Mouse (Mus musculus): ENCODE data around the gene Lrrc73.

DNA sequence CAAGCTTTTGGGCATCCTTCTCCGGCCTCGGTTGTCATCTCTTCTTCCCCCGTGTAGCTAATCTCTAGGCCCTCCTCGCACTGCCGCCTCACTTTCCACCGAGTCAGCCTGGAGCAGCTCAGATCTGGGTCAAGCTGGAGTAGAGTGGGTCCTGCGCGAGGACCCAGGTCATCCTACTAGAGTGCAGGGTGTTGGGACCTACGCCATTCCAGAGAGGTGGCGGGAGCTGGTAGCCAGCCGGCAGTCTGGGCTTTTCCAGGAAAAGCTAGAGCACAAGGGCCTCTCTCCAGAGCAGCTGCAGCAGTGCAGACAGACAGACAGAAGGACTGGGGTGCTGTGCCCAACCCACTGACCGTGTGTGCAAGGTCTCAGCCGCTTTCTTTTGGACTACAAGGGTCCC is 11.1 kb upstream of the Lrrc73 start:
- TF ChIP-seq CTCF (IDR thresholded peaks at IDR 0.05; ENCODE audit: control insufficient read depth, insufficient read depth, insufficient replicate concordance, low read depth, low read length) (no peak), POLR2A (IDR thresholded peaks at IDR 0.05; ENCODE audit: control insufficient read depth, low read depth, low read length) (no peak)

Data from testis, adult 2 months (tissue).